30 mouse cellular contexts compared by ENCODE assay signal in genomic region chr9:57667136-57667535, GRCm38 (mm10). TPM values are rescaled to one million over a fixed set of nuclear protein-coding genes. Genes with fewer than 3 reads are reported as not detected.
DNase-seq lines count a peak whose midpoint lies in the region; ATAC-seq and TF ChIP-seq lines count a peak whose summit lies in the region.
"Had no signal": no experiment of that assay in that cellular context is flagged by ENCODE, and none has a peak within 500 bp of the region (broad histone marks: within the 10 kb centered on the region; RNA-seq: fewer than 3 reads in every experiment).

No protein-coding gene starts in this region.

- H3K27ac ChIP-seq in lung, postnatal 0 days (ENCODE audit: low read length) = peak overlapping the region; percentile 58
- H3K27ac ChIP-seq: embryonic facial prominence, embryonic 10.5 days; forebrain, embryonic 10.5 days; heart, embryonic 15.5 days; hindbrain, embryonic 14.5 days; intestine, embryonic 15.5 days; midbrain, embryonic 10.5 days; stomach, postnatal 0 days had no signal

- TF ChIP-seq CTCF in lung, postnatal 0 days (IDR thresholded peaks at IDR 0.05) = no peak

- H3K36me3 ChIP-seq in lung, postnatal 0 days (ENCODE audit: insufficient read depth, low read length) = no peaks in the 10 kb centered on the region
- H3K36me3 ChIP-seq: embryonic facial prominence, embryonic 10.5 days; forebrain, embryonic 10.5 days; heart, embryonic 15.5 days; intestine, embryonic 15.5 days; midbrain, embryonic 10.5 days had no signal

- TF ChIP-seq EP300 in lung, postnatal 0 days (IDR thresholded peaks at IDR 0.05) = no peak

- H3K4me2 ChIP-seq in lung, postnatal 0 days (replicated peaks; ENCODE audit: low read depth, low read length) = no peak overlapping the region
- H3K4me2 ChIP-seq: heart, embryonic 15.5 days; hindbrain, embryonic 14.5 days; intestine, embryonic 15.5 days had no signal

- DNase-seq in lung, postnatal 0 days (ENCODE audit: low spot score) = no peak
- DNase-seq in lung, postnatal 14 days = no peak
- peak; percentile 59 for DNase-seq in thymus, postnatal 25 days
- no peak for DNase-seq in right cerebral cortex, postnatal 25 days
- DNase-seq: adrenal gland, adult 8-10 months; cerebellum, adult 2 months; gastrocnemius, postnatal 25 days; heart, postnatal 36 days; kidney, adult 8-10 months; kidney, postnatal 10 days had no signal

- no peaks in the 10 kb centered on the region for H3K9me3 ChIP-seq in lung, postnatal 0 days (ENCODE audit: low read length)
- H3K9me3 ChIP-seq: embryonic facial prominence, embryonic 10.5 days; forebrain, embryonic 10.5 days; heart, embryonic 15.5 days; intestine, embryonic 15.5 days; midbrain, embryonic 10.5 days had no signal

- no peaks in the 10 kb centered on the region for H3K4me1 ChIP-seq in lung, postnatal 0 days (ENCODE audit: insufficient read depth, low read depth, low read length)
- H3K4me1 ChIP-seq: embryonic facial prominence, embryonic 10.5 days; forebrain, embryonic 10.5 days; heart, embryonic 15.5 days; midbrain, embryonic 10.5 days had no signal

- no peak overlapping the region for H3K4me3 ChIP-seq in lung, postnatal 0 days (ENCODE audit: low read depth, low read length)
- H3K4me3 ChIP-seq: embryonic facial prominence, embryonic 10.5 days; forebrain, embryonic 10.5 days; heart, embryonic 15.5 days; intestine, embryonic 15.5 days; midbrain, embryonic 10.5 days had no signal

- 60% methylated on average over 3 of the region's 3 CpGs for WGBS in lung, postnatal 0 days

- no peak for ATAC-seq in lung, postnatal 0 days
- peak; percentile 47 for ATAC-seq in CD4-positive, CD25-positive, alpha-beta regulatory T cell, adult 4 months
- 0 out of 2 replicates have a peak, but pooled peaks have one; percentile 45 for ATAC-seq in common myeloid progenitor, adult 5-6 weeks (replicated peaks; ENCODE audit: low read depth, poor library complexity, severe bottlenecking)
- ATAC-seq in activated CD4-positive, CD25-positive, alpha-beta regulatory T cell, adult 4 months = no peak
- ATAC-seq: forebrain, embryonic 16.5 days had no signal

- H3K27me3 ChIP-seq in lung, postnatal 0 days (replicated peaks; ENCODE audit: insufficient read depth, low read length) = no peaks in the 10 kb centered on the region
- H3K27me3 ChIP-seq: heart, embryonic 15.5 days; intestine, embryonic 15.5 days had no signal

- H3K9ac ChIP-seq in lung, postnatal 0 days (replicated peaks; ENCODE audit: low read depth) = no peak overlapping the region
- H3K9ac ChIP-seq: heart, embryonic 15.5 days; hindbrain, embryonic 14.5 days; intestine, embryonic 15.5 days had no signal

RNA-seq across cellular contexts. Expression of gene Csk, which starts 13.7 kb away (rescaled TPM):
- 25.6 and 27.3 TPM in 2 replicates for polyA plus RNA-seq in lung, postnatal 0 days (2015; fragmentation: Nextera tagmentation; extraction: Ambion mirVana)
- polyA plus RNA-seq in CD4-positive, CD25-positive, alpha-beta regulatory T cell, adult 4 months (2017; shearing (Covaris generic)) = 100 to 1,000 TPM; 110 to 150 TPM
- 134 and 190 TPM in 2 replicates for total RNA-seq in common myeloid progenitor, adult 5-6 weeks (2017)
- polyA plus RNA-seq in activated CD4-positive, CD25-positive, alpha-beta regulatory T cell, adult 4 months (2017; shearing (Covaris generic)) = 100 to 1,000 TPM; 118 to 146 TPM

RNA-seq across cellular contexts. Expression of gene Cyp1a2, which starts 16.4 kb away (rescaled TPM):
- 0.07 TPM in 1 of 2 replicates, not detected in the other for polyA plus RNA-seq in lung, postnatal 0 days (2015; fragmentation: Nextera tagmentation; extraction: Ambion mirVana)
- not detected for polyA plus RNA-seq in CD4-positive, CD25-positive, alpha-beta regulatory T cell, adult 4 months (2017; shearing (Covaris generic))
- not detected in 2 replicates for total RNA-seq in common myeloid progenitor, adult 5-6 weeks (2017)
- not detected for polyA plus RNA-seq in activated CD4-positive, CD25-positive, alpha-beta regulatory T cell, adult 4 months (2017; shearing (Covaris generic))
- total RNA-seq: gastrocnemius, postnatal 25 days; heart, postnatal 36 days; layer of hippocampus, postnatal 14 days; left cerebral cortex, adult 8-10 months; neutrophil, adult 5-6 weeks had no signal
- polyA plus RNA-seq: cerebellum, adult 2 months; cortical plate, adult 2 months; embryonic facial prominence, embryonic 10.5 days; forebrain, embryonic 10.5 days; forebrain, embryonic 16.5 days; heart, embryonic 15.5 days; hindbrain, embryonic 14.5 days; intestine, embryonic 15.5 days; limb, embryonic 11.5 days; midbrain, embryonic 10.5 days; small intestine, adult 2 months; stomach, postnatal 0 days; urinary bladder, adult 2 months had no signal

RNA-seq across cellular contexts. Expression of gene Cyp1a1, which starts 20.6 kb away (rescaled TPM):
- polyA plus RNA-seq in lung, postnatal 0 days (2015; fragmentation: Nextera tagmentation; extraction: Ambion mirVana) = 9.0 and 13.0 TPM in 2 replicates
- polyA plus RNA-seq in CD4-positive, CD25-positive, alpha-beta regulatory T cell, adult 4 months (2017; shearing (Covaris generic)) = not detected
- total RNA-seq in common myeloid progenitor, adult 5-6 weeks (2017) = 0.50 TPM in 1 of 2 replicates, not detected in the other
- not detected for polyA plus RNA-seq in activated CD4-positive, CD25-positive, alpha-beta regulatory T cell, adult 4 months (2017; shearing (Covaris generic))
- total RNA-seq: heart, postnatal 36 days; neutrophil, adult 5-6 weeks had no signal
- polyA plus RNA-seq: heart, embryonic 15.5 days; intestine, embryonic 15.5 days; limb, embryonic 11.5 days had no signal

RNA-seq across cellular contexts. Expression of gene Edc3, which starts 41.2 kb away (rescaled TPM):
- polyA plus RNA-seq in lung, postnatal 0 days (2015; fragmentation: Nextera tagmentation; extraction: Ambion mirVana) = 23.3 and 25.3 TPM in 2 replicates
- polyA plus RNA-seq in CD4-positive, CD25-positive, alpha-beta regulatory T cell, adult 4 months (2017; shearing (Covaris generic)) = 10 to 100 TPM; 30.2 to 30.5 TPM
- 7.2 and 9.8 TPM in 2 replicates for total RNA-seq in common myeloid progenitor, adult 5-6 weeks (2017)
- polyA plus RNA-seq in activated CD4-positive, CD25-positive, alpha-beta regulatory T cell, adult 4 months (2017; shearing (Covaris generic)) = 10 to 100 TPM; 23.1 to 26.5 TPM

RNA-seq across cellular contexts. Expression of gene Lman1l, which starts 46.6 kb away (rescaled TPM):
- not detected in 2 replicates for polyA plus RNA-seq in lung, postnatal 0 days (2015; fragmentation: Nextera tagmentation; extraction: Ambion mirVana)
- 1 to 10 TPM in 1 of 2 experiments, under 1 TPM in 1; 0.79 to 1.4 TPM for polyA plus RNA-seq in CD4-positive, CD25-positive, alpha-beta regulatory T cell, adult 4 months (2017; shearing (Covaris generic))
- not detected in 2 replicates for total RNA-seq in common myeloid progenitor, adult 5-6 weeks (2017)
- polyA plus RNA-seq in activated CD4-positive, CD25-positive, alpha-beta regulatory T cell, adult 4 months (2017; shearing (Covaris generic)) = not detected
- total RNA-seq: adrenal gland, adult 8-10 months; gastrocnemius, postnatal 25 days; heart, postnatal 36 days; layer of hippocampus, postnatal 14 days; left cerebral cortex, adult 8-10 months; liver, adult 2 months had no signal
- polyA plus RNA-seq: cerebellum, adult 2 months; cortical plate, adult 2 months; embryonic facial prominence, embryonic 10.5 days; forebrain, embryonic 10.5 days; forebrain, embryonic 16.5 days; heart, embryonic 15.5 days; hindbrain, embryonic 14.5 days; intestine, embryonic 15.5 days; limb, embryonic 11.5 days; liver, adult 2 months; liver, embryonic 16.5 days; small intestine, adult 2 months; stomach, postnatal 0 days had no signal

Comparison
In these comparisons a context has a peak if more than half of its experiments do, and no peak if none do; other contexts are left out.
1. ATAC-seq: peak in CD4-positive, CD25-positive, alpha-beta regulatory T cell, adult 4 months (single experiment) and common myeloid progenitor, adult 5-6 weeks (single experiment); none in lung, postnatal 0 days (single experiment) and activated CD4-positive, CD25-positive, alpha-beta regulatory T cell, adult 4 months (single experiment).